Mouse (Mus musculus): ENCODE measurements around the gene Cldn15.
"Not testable (repeated sequence)": the region's sequence is repeated elsewhere in the genome, so short reads cannot be mapped to it uniquely, and the experiment has no call there.

Gene Cldn15

DNA sequence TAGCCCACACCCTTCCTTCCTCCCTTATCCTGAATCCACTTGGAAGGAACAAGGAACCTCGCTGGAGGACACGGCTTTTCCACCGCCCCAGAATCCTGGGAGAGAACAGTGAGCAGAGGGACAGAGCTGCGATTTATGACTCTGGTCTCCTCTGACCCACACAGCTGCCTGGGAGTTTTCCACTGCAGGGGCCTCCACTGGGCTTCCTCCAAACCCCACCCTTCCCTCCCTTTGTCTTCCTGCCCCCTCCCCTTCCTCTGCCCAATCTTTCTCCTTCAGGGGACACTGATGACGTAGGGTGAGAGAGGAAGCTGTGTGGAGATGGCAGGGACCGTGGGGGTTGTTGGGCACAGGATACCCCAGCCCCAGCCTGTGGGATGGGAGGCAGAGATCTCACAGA is at the start of gene Cldn15:
Gene Cldn15 (plus strand): TSS at position 286 of the 400 bp plus-strand sequence.
- no peak for DNase-seq

GRCm38 (mm10) chr5:136917613-136918242 is 48.7 kb upstream of the Cldn15 start:
- DNase-seq, result no peak

GRCm38 (mm10) chr5:136918655-136919472 is 47.6 kb upstream of the Cldn15 start:
- DNase-seq, result peak; percentile 80

DNA sequence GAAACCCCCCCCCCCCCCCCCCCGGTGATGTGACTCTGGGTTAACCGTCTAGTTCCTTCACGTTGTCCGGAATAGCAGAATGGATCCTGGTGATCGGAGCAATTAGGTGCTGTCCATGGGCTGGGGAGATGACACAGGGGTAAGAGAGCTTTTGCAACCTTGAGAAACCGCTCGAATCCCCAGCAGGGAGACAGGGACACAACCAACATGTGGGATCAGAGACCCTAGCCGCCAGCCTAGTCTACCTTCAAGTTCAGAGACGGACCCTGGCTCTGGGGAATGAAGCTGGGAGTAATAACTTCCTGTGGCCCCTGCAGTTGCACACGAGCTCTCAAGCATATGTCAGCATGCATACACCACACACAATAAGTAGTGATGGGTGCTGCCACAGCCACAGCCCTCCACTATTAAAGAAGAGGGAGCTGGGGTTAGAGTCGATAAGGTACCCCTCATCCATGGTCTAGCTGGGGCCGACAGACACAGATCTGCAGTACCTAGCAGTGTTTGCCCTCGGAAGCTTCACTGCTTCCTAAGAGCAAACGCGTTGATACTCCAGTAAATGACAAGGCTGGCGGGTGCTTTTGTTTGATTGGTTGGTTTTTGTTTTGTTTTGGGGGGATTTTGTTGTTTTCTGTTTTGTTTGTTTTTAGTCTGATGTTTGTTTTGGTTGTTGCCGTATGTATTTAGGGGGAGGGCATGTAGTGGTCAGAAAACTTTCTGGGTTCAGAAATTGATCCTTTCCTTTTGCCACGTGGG is 46.7 kb upstream of the Cldn15 start:
- peak; percentile 28 for DNase-seq

DNA sequence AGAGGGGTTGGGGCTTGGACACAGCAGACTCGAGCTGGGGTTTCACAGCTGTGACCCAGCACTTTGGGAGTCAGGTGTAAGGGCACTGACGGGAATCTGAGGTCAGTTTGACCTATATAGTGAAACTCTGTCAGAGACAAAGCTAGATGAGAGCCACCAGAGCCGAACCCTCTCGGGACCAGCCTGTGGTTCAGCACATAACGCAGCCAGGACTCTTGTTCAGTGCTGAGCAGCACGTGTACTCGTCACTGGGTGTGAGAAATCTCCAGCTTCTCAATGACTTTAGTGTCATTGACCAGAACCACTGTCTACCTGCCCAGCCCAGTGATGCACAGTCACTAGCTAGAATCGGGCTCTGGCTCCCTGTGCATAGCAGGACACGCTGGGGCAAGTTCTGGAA is 43.6 kb upstream of the Cldn15 start:
- no peak for DNase-seq

GRCm38 (mm10) chr5:136923751-136924478 is 42.5 kb upstream of the Cldn15 start:
- DNase-seq, result no peak

DNA sequence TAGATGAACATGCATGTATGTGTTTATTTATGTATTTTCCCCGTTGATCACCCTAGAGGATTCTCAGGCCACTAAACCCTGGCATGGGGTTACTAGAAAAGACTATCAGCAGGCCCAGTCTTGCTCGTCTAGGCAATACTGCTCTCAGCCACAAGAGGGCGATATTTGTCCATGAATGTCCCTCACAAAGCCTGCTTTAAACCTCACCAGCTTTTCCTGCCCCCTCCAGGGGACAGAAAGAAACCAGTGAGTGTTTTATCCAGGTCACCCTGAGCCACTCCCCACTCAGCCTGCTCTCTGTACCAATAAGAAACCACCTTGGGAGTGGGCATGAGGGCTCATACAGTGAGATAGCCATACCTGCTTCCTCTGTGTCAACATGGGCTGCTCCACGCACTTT is 37.3 kb upstream of the Cldn15 start:
- DNase-seq, result peak; percentile 78

GRCm38 (mm10) chr5:136931896-136932295 is 34.5 kb upstream of the Cldn15 start:
- no peak for DNase-seq

GRCm38 (mm10) chr5:136932956-136933355 is 33.5 kb upstream of the Cldn15 start:
- DNase-seq, result no peak

DNA sequence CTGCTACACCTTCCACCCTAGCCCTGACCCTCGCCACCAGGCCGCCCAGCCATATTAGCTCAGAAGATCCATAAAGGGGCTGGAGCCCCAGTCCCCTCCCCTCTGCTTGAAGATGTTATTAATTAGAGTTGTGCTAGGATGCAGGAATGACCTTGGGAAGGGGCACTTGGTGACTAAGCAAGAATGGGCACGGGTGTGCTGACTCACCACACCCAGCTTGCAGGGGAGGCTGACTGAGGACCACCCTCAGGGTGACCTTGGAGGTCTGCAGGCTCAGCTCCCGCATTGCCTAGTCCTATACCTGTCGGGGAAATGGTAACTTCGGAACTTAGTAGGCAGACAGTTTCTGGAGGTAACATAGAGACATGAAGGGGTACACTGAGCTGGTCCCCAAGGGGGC is 32.5 kb upstream of the Cldn15 start:
- no peak for DNase-seq

DNA sequence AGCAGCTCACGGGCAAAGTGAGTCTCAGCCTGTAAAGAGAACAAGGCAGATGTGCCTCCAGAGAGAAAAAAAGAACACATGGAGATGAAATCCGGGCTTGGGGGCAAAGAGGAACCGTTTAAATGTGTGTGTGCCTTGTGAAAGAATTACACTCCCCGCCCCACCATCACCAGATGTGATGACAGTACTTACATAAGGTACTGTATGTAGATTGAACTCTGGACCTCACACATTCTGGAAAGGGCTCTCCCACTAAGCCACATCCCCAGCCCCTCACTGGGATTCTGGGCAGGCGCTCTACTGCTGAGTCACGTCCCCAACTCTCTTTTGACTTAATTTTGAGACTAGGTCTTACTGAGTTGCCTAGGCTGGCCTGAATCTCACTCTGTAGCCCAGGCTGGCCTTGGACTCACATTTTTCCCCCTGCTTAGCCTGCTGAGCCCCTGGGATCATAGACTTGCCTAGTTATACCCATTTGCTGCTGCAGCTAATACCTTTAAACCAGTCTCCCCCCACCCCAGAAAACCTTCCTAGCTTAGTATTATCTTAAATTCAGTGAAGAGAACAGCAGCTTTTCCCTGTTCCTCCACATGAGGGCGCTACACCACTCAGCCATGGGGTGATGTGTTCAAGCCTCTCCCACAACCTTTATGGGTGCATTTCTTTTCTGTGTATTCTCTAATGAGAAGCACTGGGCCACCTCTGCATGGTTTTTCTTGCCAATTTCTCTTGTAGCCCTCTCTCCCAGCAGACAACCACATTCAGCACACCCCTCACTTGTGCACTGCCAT is 30.3 kb upstream of the Cldn15 start:
- no peak for DNase-seq

DNA sequence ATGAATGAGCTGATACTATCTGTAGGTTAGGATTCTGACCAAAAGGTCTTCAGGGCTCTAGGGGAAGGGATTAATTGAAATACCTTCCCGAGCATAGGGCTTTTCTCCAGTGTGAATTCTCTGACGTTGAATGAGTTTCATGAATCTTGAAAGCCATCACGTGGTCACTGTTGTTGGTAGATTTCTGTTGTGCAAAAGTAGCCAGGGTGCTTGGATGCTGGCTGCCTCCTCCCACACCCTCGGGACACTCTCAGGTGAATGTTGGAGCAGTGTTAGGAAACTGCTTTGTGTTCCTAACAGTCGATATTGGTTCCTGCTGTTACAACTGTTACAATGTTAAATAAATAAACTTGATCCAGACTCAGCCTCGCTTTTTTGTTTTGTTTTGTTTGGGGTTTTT is 29.7 kb upstream of the Cldn15 start:
- no peak for DNase-seq

GRCm38 (mm10) chr5:136937621-136938020 is 28.8 kb upstream of the Cldn15 start:
- no peak for DNase-seq

DNA sequence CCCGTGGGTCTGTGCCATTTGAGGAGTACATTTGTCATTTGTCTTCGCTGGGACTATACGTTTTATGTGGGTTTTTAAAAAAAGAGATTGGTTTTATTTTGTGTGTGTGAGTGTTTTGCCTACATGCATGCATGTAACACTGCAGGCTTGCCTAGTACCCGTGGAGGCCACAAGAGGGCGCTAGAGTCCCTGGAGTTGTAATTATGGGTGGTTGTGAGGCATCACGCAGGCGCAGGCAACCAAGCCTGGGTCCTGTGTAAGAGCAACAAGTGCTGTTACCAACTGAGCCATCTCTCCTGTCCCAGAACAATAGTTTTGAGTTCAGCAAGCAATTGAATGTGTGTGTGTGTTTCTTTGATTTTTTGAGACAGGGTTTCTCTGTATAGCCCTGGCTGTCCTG is 27.1 kb upstream of the Cldn15 start:
- no peak for DNase-seq

DNA sequence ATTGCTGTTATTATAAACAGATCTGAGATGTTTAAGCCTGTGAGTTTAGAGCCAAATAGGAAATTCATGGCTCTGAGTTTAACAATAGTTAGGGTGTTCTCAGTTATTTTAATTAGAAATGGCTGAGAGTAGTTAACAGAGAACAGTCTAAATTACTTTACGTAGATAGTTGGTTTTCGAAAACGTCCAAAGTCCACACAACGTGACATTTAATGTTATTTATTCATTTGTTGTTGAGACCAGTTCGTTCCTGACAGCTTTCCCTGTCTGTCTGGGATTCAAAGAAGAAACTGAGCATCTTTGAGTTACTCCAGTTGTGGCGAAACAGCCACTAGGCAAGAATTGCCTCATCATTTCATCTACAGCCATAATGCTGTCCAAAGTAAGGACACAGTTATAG is 26.4 kb upstream of the Cldn15 start:
- DNase-seq, result not testable (repeated sequence)

GRCm38 (mm10) chr5:136940845-136941560 is 25.4 kb upstream of the Cldn15 start:
- DNase-seq, result no peak

- no peak for DNase-seq
These were observed 23.6 kb upstream of the Cldn15 start for GRCm38 (mm10) chr5:136942781-136943180.

GRCm38 (mm10) chr5:136943382-136943781 is 23.0 kb upstream of the Cldn15 start:
- no peak for DNase-seq

- DNase-seq, result no peak
These were observed 21.3 kb upstream of the Cldn15 start for GRCm38 (mm10) chr5:136945084-136945483.

GRCm38 (mm10) chr5:136947874-136948273 is 18.5 kb upstream of the Cldn15 start:
- no peak for DNase-seq

GRCm38 (mm10) chr5:136949551-136950336 is 16.7 kb upstream of the Cldn15 start:
- DNase-seq, result not testable (repeated sequence)

Data from cerebellum, adult 8-10 months (tissue).